Mouse (Mus musculus): Measurements from ENCODE around the gene Nkx1-2. TPM values are rescaled to one million over a fixed set of nuclear protein-coding genes. Genes with fewer than 3 reads are reported as not detected.
A peak's percentile ranks its signal among the peaks of the same experiment; 100 is the strongest.

Gene Nkx1-2
- total RNA-seq, 2 experiments from 2014 or later, result not detected

- intact Hi-C loops (cut with DNase I; ENCODE audit: low total_unique reads), result no loop called here
- no peak for DNase-seq
Measured at GRCm38 (mm10) chr7:132608316-132609020, 9.0 kb upstream of the Nkx1-2 start.

DNA sequence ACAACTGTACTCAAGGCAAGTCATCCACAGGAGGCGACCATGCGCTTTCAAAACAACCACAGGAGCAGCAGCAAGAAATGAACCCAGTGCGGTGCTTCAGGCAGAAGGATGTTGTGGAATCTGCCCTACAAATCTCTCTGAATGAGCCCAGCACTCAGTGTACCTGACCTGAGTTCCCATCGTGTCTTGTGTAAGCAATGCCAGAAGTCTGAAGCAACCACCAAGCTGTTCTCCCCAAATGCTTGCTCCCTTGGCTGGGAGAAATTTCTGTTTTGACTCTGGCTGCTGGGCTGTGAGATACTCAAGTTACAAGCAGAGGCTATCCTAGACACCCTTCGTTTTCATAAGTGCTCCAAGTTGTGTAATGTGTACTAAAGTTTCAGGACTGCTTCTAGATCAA lies 6.3 kb upstream of the Nkx1-2 start:
- DNase-seq, result no peak
- intact Hi-C loops (cut with DNase I; ENCODE audit: low total_unique reads), result no loop called here

GRCm38 (mm10) chr7:132604720-132605119 lies 5.3 kb upstream of the Nkx1-2 start:
- DNase-seq, result no peak
- intact Hi-C loops (cut with DNase I; ENCODE audit: low total_unique reads), result no loop called here

DNA sequence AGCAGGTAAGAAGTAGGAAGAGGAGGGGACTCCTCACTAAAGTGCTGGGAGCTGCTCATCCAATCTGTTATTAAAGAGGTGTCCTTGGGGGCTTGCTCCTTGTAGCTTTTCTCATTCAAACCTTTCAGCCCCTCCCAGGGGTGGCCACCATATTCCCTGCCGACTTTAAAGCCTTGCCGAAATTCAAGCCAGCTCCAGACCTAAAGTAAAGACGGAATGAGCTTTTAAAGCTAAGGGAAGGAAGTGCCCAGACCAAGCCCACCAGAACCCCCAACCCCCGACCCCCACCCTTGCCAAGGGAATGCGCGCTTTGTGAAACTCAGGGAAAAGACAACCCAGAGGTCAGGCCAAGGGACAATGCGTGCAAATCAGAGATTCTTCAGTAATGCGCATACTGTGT lies 1.5 kb upstream of the Nkx1-2 start:
- intact Hi-C loops (cut with DNase I; ENCODE audit: low total_unique reads), result no loop called here
- no peak for DNase-seq

DNA sequence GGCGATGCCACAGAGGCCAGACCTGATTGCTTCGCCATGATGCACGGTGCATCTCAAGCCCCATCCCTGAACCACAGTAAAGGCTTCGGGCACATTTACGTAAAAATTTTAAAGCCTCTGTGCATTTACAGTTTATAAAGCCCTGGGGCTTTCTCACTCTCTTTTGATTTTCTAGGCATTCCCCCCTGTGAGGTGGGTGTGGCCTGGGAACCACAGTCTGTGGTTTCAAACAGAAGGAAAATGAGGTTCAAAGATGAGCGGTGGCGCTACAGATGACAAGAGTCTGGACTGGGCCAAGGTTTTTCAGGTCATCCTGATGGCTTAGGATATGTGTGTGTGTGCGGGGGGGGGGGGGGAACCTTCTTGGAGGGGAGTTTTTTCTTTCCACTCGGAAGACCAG lies 589 bp upstream of the Nkx1-2 start:
- no peak for DNase-seq
- intact Hi-C loops (cut with DNase I; ENCODE audit: low total_unique reads), result no loop called here

GRCm38 (mm10) chr7:132597251-132598041 lies 2.0 kb downstream of the Nkx1-2 start:
- DNase-seq, result peak; percentile 25
- intact Hi-C loops (cut with DNase I; ENCODE audit: low total_unique reads), result no loop called here

DNA sequence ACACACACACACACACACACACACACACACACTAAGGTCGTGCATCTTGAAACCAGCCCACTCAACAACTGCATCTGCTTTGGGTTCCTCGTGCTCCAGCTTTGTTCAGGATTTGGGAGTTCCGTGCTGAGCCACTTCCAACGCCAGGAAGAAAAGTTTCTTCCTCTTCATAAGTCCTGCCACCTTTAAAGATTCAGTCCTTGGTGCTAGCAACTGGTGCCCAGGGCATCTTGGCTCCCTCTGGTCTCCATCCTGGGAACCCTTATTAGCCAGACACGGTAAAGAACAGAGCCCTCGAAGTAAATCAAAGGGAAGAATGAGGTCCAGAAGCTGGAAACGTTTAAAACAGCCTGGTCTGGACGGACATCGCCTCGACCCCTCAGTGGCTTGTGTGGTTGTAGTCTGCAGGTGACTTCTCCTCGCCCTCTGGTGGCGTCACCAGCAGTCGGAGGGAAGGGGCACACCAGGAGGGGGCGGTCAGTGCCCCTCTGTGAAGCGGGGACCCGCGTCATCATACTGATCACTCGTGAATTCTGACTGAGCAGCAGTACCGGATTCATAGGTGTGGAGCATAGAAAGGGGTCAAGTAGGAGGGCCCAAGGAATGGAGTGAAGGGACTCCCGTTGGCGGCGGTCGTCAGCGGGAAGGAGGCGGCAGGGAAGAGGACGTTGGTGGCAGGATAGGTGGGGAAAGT lies 2.7 kb downstream of the Nkx1-2 start:
- intact Hi-C loops (cut with DNase I; ENCODE audit: low total_unique reads), result no loop called here
- DNase-seq, result no peak

DNA sequence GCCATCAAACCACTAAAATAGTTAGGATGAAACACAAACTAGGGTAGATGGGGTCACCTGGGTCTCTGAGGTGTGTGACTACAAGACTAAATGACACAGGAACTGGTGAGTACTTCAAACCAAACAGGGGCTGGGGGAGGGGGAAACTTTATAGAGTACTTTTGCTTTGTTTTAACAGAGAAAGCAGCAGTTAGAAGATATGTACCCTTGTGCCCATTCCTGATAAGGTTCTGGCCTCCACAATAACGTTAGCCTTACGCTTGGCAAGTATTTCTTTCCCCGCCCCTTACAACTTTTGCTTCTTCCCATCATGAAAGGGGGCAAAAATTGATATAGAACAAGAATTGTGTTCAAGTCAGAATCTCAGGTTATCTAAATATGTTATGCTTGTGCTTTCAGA lies 3.6 kb downstream of the Nkx1-2 start:
- intact Hi-C loops (cut with DNase I; ENCODE audit: low total_unique reads), result no loop called here
- DNase-seq, result no peak

GRCm38 (mm10) chr7:132594325-132594724 lies 5.1 kb downstream of the Nkx1-2 start:
- no peak for DNase-seq
- intact Hi-C loops (cut with DNase I; ENCODE audit: low total_unique reads), result no loop called here

- DNase-seq, result no peak
- intact Hi-C loops (cut with DNase I; ENCODE audit: low total_unique reads), result no loop called here
Measured at GRCm38 (mm10) chr7:132593762-132594161, 5.7 kb downstream of the Nkx1-2 start.

DNA sequence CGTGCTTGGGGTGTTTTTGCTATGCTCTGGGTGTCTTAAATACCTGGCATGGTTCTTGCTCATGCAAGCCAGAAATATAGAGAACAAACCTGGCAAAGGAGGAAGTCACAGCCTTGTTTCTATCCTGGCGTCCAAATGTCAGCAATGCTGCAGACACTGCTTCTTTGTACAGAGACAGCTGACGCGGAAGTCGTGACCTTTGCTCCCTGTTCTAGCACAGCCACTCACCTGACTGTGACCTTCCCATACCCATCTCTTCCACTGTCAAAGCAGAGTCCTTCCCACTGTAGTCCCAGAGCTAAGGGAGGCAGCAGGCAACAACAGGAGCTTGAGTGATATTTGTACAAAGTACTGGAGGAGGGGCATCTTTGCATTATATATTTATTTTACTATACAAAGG lies 9.8 kb downstream of the Nkx1-2 start:
- DNase-seq, result no peak
- intact Hi-C loops (cut with DNase I; ENCODE audit: low total_unique reads), result no loop called here

- intact Hi-C loops (cut with DNase I; ENCODE audit: low total_unique reads), result no loop called here
- DNase-seq, result no peak
Measured at GRCm38 (mm10) chr7:132587167-132587566, 12.3 kb downstream of the Nkx1-2 start.

- intact Hi-C loops (cut with DNase I; ENCODE audit: low total_unique reads), result no loop called here
- DNase-seq, result no peak
Measured at GRCm38 (mm10) chr7:132585695-132586491, 13.5 kb downstream of the Nkx1-2 start.

GRCm38 (mm10) chr7:132581441-132581840 lies 18.0 kb downstream of the Nkx1-2 start:
- no peak for DNase-seq
- intact Hi-C loops (cut with DNase I; ENCODE audit: low total_unique reads), result no loop called here

DNA sequence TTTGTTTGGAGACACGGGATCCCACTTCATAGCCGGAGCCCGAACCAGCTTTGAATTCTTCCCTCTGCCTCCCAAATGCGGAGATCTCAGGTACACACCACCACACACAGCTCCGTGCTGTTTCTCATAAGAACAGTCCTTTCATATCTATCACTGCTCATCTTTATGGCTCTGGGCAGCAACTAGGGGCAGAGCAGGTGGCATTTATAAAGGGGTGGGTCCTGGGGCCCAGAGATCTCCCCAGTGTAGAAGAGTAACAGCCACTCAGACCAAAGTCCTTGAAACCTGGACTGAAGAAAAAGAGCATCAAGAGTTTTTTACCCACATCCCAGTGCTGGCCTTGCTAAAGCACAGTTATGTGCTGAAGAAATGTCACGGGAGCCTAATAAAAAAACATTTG lies 18.9 kb downstream of the Nkx1-2 start:
- no peak for DNase-seq
- intact Hi-C loops (cut with DNase I; ENCODE audit: low total_unique reads), result no loop called here

DNA sequence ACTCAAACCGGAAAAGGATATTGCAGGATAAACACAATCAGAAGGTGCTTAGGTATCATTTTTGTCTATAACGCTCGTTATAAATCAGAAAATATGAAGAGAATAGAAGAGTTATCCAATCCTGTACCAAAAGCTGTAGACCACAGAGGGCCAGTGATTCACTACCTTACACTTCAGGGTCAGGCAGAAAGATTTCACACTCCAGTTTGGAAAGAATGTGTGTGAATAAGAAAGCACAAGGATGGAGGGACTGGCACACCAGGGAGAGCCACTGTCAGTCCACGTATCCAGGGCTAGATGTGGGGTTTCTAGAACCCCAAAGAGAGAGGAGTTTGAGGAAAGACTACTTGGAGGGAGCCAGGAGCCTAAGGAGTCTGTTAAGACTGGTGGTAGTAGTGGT lies 22.5 kb downstream of the Nkx1-2 start:
- intact Hi-C loops (cut with DNase I; ENCODE audit: low total_unique reads), result no loop called here
- no peak for DNase-seq

- intact Hi-C loops (cut with DNase I; ENCODE audit: low total_unique reads), result no loop called here
- peak; percentile 96 for DNase-seq
Measured at GRCm38 (mm10) chr7:132576116-132576650, 23.3 kb downstream of the Nkx1-2 start, which contains the start of gene Oat. TSS of gene Oat (minus strand) at chr7:132576398.

DNA sequence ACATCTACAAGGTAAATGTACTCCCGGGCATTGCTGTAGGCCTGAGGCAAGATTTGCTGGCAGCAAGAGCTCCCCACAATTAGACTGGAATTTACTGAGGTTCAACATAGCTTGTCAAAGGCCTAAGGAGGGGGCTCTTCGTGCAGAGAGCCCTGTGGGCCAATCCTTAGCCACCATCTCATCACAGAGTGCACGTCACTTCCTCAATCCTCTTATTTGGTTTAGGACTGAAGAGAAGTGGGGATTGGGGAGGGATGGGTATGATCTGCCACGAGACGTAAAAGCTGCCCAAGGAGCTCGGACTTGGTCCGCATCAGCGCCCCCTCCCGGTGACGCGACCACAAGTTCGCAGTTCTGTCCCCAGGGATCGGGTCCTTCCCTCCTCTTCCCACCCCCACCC lies 23.8 kb downstream of the Nkx1-2 start:
- intact Hi-C loops (cut with DNase I; ENCODE audit: low total_unique reads), result no loop called here
- peak; percentile 85 for DNase-seq

DNA sequence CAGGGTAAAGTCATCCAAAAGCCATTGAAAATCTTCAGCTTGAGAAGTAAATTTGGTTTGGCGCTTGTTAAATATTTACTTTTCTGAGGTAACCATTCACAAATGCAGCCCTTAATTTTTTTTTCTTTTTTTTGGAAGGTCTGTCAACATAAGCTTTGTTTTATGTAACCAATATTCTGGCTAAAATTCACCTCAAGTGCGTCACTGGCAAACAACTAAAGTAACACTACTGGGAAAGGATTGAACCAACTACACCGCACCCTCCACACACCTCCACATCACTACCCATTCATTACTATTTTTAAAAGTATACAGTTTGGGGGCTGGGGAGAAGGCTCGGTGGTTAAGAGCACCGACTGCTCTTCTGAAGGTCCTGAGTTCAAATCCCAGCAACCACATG lies 24.8 kb downstream of the Nkx1-2 start:
- no peak for DNase-seq
- intact Hi-C loops (cut with DNase I; ENCODE audit: low total_unique reads), result no loop called here

DNA sequence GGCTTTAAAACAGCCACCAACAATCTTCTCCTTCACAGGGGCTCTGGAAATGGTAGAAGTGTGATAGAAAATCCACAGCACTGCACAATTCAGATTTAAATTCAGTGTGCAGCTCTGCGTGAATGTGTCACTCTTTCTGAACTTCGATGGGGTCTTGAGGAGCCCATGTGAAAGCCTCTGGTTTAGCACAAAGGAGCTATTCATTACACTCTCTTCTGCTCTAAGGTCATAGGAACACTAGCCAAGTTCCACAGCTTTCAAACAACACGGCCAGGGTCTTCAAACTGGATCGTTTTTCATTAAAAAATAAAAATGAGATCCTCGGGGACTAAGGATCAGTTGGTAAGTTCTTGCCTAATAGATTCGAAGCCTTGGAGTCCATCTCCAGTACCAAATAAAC lies 26.2 kb downstream of the Nkx1-2 start:
- intact Hi-C loops (cut with DNase I; ENCODE audit: low total_unique reads), result no loop called here
- DNase-seq, result no peak

Data from gastrocnemius, postnatal 14 days (tissue).